Mouse (Mus musculus) olfactory bulb, adult 2 months (tissue): ENCODE results near the gene Olfr113. TPM values are rescaled to one million over a fixed set of nuclear protein-coding genes. Genes with fewer than 3 reads are reported as not detected.

Source experiments
- polyA plus RNA-seq: library from polyadenylated mRNA; stranded (reverse); fragments of >200 nt; gene quantifications from 2 replicates; pipeline ENCODE4 v1.2.4, GENCODE M21; 2012; ENCODE audit warnings: low replicate concordance; ENCODE audit not compliant: missing spikeins, insufficient read depth, insufficient read length

Olfr113 gene
- polyA plus RNA-seq, 1 experiment, result not detected

Other genes with a start within 250 kb of the Olfr113 start
- not detected in 2 replicates for gene Olfr103, start 238.0 kb downstream of the Olfr113 start, polyA plus RNA-seq
- gene Olfr104-ps, start 218.1 kb downstream of the Olfr113 start, polyA plus RNA-seq, result not detected in 2 replicates
- not detected in 2 replicates for gene Olfr105-ps, start 198.6 kb downstream of the Olfr113 start, polyA plus RNA-seq
- gene Olfr106-ps, start 187.3 kb downstream of the Olfr113 start, polyA plus RNA-seq, result not detected in 2 replicates
- gene Olfr107, start 178.4 kb downstream of the Olfr113 start, polyA plus RNA-seq, result not detected in 2 replicates
- not detected in 2 replicates for gene Olfr108, start 132.2 kb downstream of the Olfr113 start, polyA plus RNA-seq
- not detected in 2 replicates for gene Olfr109, start 118.7 kb downstream of the Olfr113 start, polyA plus RNA-seq
- gene H2-M2, start 94.1 kb downstream of the Olfr113 start, polyA plus RNA-seq, result not detected in 2 replicates
- gene Olfr110, start 85.2 kb downstream of the Olfr113 start, polyA plus RNA-seq, result not detected in 2 replicates
- not detected in 2 replicates for gene Olfr111, start 69.6 kb downstream of the Olfr113 start, polyA plus RNA-seq
- gene Olfr112, start 8.2 kb downstream of the Olfr113 start, polyA plus RNA-seq, result not detected in 2 replicates
- not detected in 2 replicates for gene Olfr114, start 15.1 kb upstream of the Olfr113 start, polyA plus RNA-seq
- gene Olfr115, start 49.4 kb upstream of the Olfr113 start, polyA plus RNA-seq, result not detected in 2 replicates
- gene Olfr116, start 49.5 kb upstream of the Olfr113 start, polyA plus RNA-seq, result not detected in 2 replicates
- not detected in 2 replicates for gene Olfr117, start 86.1 kb upstream of the Olfr113 start, polyA plus RNA-seq
- not detected in 2 replicates for gene Olfr118, start 89.3 kb upstream of the Olfr113 start, polyA plus RNA-seq
- gene Olfr119, start 118.9 kb upstream of the Olfr113 start, polyA plus RNA-seq, result not detected in 2 replicates
- not detected in 2 replicates for gene Olfr120, start 144.1 kb upstream of the Olfr113 start, polyA plus RNA-seq
- not detected in 2 replicates for gene Olfr121, start 171.2 kb upstream of the Olfr113 start, polyA plus RNA-seq
- not detected in 2 replicates for gene Olfr122, start 190.9 kb upstream of the Olfr113 start, polyA plus RNA-seq
- not detected in 2 replicates for gene Olfr123, start 215.9 kb upstream of the Olfr113 start, polyA plus RNA-seq
- not detected in 2 replicates for gene Olfr124, start 222.2 kb upstream of the Olfr113 start, polyA plus RNA-seq